Mouse (Mus musculus) lung, postnatal 36 days (tissue): ENCODE results near the gene Vmn1r72.
"Not testable (repeated sequence)": the region's sequence is repeated elsewhere in the genome, so short reads cannot be mapped to it uniquely, and the experiment has no call there.

Experiments
- DNase-seq: peaks from one replicate; pipeline ENCODE4 v3.0.0; 2022; ENCODE audit warnings: mixed read lengths

Gene Vmn1r72

DNA sequence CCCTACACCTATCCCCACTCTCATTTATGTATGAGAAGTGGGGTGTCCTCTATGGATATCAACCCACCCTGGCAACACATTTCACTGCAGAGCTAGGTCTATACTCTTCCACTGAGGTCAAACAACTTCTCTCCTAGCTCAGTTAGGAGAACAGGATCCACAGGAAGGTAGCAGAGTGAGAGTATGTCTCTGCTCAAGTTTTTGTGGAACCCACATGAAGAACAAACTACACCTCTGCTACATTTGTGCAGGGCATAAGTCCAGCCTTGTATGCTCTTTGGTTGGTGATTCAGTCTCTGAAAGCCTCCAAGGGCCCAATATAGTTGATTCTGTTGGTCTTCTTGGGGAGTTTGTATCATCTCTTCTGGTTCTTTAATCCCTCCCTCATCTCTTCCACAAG lies at the start of gene Vmn1r72:
Gene Vmn1r72, minus strand, starts transcription at position 101 of the 400 bp plus-strand sequence.
- DNase-seq = not testable (repeated sequence)

DNA sequence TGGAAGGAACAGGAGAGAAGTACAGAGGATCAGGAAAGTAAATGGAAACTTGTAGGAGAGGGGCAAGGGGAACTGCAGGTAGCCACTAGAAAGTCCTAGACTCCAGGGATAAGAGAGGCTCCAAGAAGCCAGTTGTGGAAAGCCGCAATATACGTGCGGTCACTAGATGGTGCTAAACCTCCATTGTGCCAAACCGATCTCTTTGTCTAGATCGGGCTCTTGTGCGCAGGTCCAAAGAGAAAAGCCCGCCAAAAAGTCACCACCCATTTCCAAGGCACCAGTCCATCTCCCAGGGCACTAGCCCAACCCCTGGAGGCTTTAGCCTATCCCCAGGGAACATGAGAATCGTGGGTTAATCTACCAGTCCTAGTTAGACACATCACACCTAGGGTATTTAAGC lies 62.9 kb downstream of the Vmn1r72 start:
- DNase-seq = not testable (repeated sequence)
